Mouse (Mus musculus) heart, embryonic 15.5 days (tissue): Measurements from ENCODE around the gene Smap2. TPM values are rescaled to one million over a fixed set of nuclear protein-coding genes. Genes with fewer than 3 reads are reported as not detected.
A peak's percentile ranks its signal among the peaks of the same experiment; 100 is the strongest.

Experiments
- ATAC-seq: fragments of 200-750 bp; cut with Nextera tagmentation; replicated peaks from 2 replicates; pipeline ENCODE4 v1.8.0; 2017; ENCODE audit warnings: low read depth, moderate TSS enrichment; ENCODE audit not compliant: insufficient number of reproducible peaks, insufficient read depth, low FRiP score
- H3K27ac ChIP-seq: fragments of 300-500 bp; sonication (generic); 2 replicates; pipeline ENCODE4 v1.5.1; 2015; ENCODE audit warnings: mild to moderate bottlenecking, inconsistent platforms
- H3K27me3 ChIP-seq: fragments of 300-500 bp; sonication (generic); 2 replicates; pipeline ENCODE4 v1.6.1; 2015; ENCODE audit warnings: inconsistent platforms
- H3K36me3 ChIP-seq: fragments of 300-500 bp; sonication (generic); 2 replicates; pipeline ENCODE4 v1.6.1; 2015; ENCODE audit warnings: mild to moderate bottlenecking, inconsistent platforms
- H3K4me1 ChIP-seq: fragments of 300-500 bp; sonication (generic); replicated peaks from 2 replicates; pipeline ENCODE4 v1.6.1; 2015; ENCODE audit warnings: inconsistent platforms
- H3K4me2 ChIP-seq: fragments of 300-500 bp; sonication (generic); 2 replicates; pipeline ENCODE4 v1.6.1; 2015; ENCODE audit warnings: inconsistent platforms, mild to moderate bottlenecking, moderate library complexity
- H3K4me3 ChIP-seq: fragments of 300-500 bp; sonication (generic); 2 replicates; pipeline ENCODE4 v1.5.1; 2015; ENCODE audit warnings: mild to moderate bottlenecking, inconsistent platforms
- H3K9ac ChIP-seq: fragments of 300-500 bp; sonication (generic); 2 replicates; pipeline ENCODE4 v1.6.1; 2015; ENCODE audit warnings: mild to moderate bottlenecking, inconsistent platforms
- H3K9me3 ChIP-seq: fragments of 300-500 bp; sonication (generic); replicated peaks from 2 replicates; pipeline ENCODE4 v1.6.1; 2016; ENCODE audit warnings: inconsistent platforms
- WGBS: fragments of 180-500 bp; shearing (Covaris S2); methylation state at CpG from one replicate; pipeline ENCODE4 v1.1.7; 2015; ENCODE audit warnings: mixed read lengths; 5-methylcytosine and 5-hydroxymethylcytosine counted together
- polyA plus RNA-seq: library from polyadenylated mRNA; unstranded; fragments of >200 nt; fragmentation: Nextera tagmentation; extraction: Ambion mirVana; gene quantifications from 2 replicates; pipeline ENCODE4 v1.2.1, GENCODE M21; 2015

The Smap2 gene
- polyA plus RNA-seq, 1 experiment from 2014 or later = 10.0 TPM

- Histone ChIP-seq H3K4me1 (peaks cover 41% of the 10 kb centered on the region), H3K27me3 (no peaks in the 10 kb centered on the region), H3K4me2 (no peak overlapping the region), H3K9me3 (no peaks in the 10 kb centered on the region), H3K9ac (no peak overlapping the region), H3K27ac (no peak overlapping the region), H3K4me3 (no peak overlapping the region), H3K36me3 (no peaks in the 10 kb centered on the region)
- ATAC-seq = no peak
- 79% methylated on average over 3 of the region's 3 CpGs for WGBS
Observed at GRCm38 (mm10) chr4:121018250-121018649, 1.2 kb upstream of the Smap2 start.

- peak; percentile 5; the same call in 1 of the 2 replicates for ATAC-seq
- H3K4me3 ChIP-seq = peak overlapping the region; percentile 99
- H3K4me1 ChIP-seq = peaks cover 37% of the 10 kb centered on the region
- no peaks in the 10 kb centered on the region for H3K9me3 ChIP-seq
- H3K9ac ChIP-seq = peak overlapping the region; percentile 94
- H3K27me3 ChIP-seq = no peaks in the 10 kb centered on the region
- no peaks in the 10 kb centered on the region for H3K36me3 ChIP-seq
- H3K4me2 ChIP-seq = peak overlapping the region; percentile 95
- WGBS = 5% methylated on average over 40 of the region's 40 CpGs
- peak overlapping the region; percentile 78 for H3K27ac ChIP-seq
Observed at GRCm38 (mm10) chr4:121016021-121016898, 787 bp downstream of the Smap2 start.

GRCm38 (mm10) chr4:121015268-121015659, 1.8 kb downstream of the Smap2 start:
- Histone ChIP-seq H3K4me2 (peak overlapping the region; percentile 95), H3K27me3 (no peaks in the 10 kb centered on the region), H3K27ac (no peak overlapping the region), H3K4me3 (no peak overlapping the region; the same call in 1 of the 2 replicates), H3K9me3 (no peaks in the 10 kb centered on the region), H3K9ac (no peak overlapping the region), H3K4me1 (peaks cover 38% of the 10 kb centered on the region), H3K36me3 (no peaks in the 10 kb centered on the region)
- ATAC-seq = no peak
- WGBS = 74% methylated on average over 7 of the region's 7 CpGs

GRCm38 (mm10) chr4:121014594-121015267, 2.3 kb downstream of the Smap2 start:
- Histone ChIP-seq H3K9me3 (no peaks in the 10 kb centered on the region), H3K27me3 (no peaks in the 10 kb centered on the region), H3K27ac (no peak overlapping the region), H3K9ac (no peak overlapping the region), H3K4me2 (peak overlapping the region; percentile 95), H3K4me3 (no peak overlapping the region), H3K36me3 (no peaks in the 10 kb centered on the region), H3K4me1 (peaks cover 38% of the 10 kb centered on the region)
- ATAC-seq = no peak
- 48% methylated on average over 10 of the region's 10 CpGs for WGBS

- 78% methylated on average over 11 of the region's 11 CpGs for WGBS
Observed at GRCm38 (mm10) chr4:121010770-121011549, 6.1 kb downstream of the Smap2 start.

GRCm38 (mm10) chr4:121009151-121009550, 7.9 kb downstream of the Smap2 start:
- Histone ChIP-seq H3K4me1 (peaks cover 25% of the 10 kb centered on the region), H3K36me3 (no peaks in the 10 kb centered on the region)
- 71% methylated on average over 5 of the region's 5 CpGs for WGBS

More at GRCm38 (mm10) chr4:121010770-121011549, 6.1 kb downstream of the Smap2 start:
- Histone ChIP-seq H3K4me3 (no peak overlapping the region), H3K9me3 (no peaks in the 10 kb centered on the region), H3K27ac (no peak overlapping the region), H3K27me3 (no peaks in the 10 kb centered on the region), H3K36me3 (no peaks in the 10 kb centered on the region), H3K9ac (no peak overlapping the region), H3K4me2 (no peak overlapping the region), H3K4me1 (peaks cover 25% of the 10 kb centered on the region)
- ATAC-seq = no peak

GRCm38 (mm10) chr4:121008071-121008745, 8.8 kb downstream of the Smap2 start:
- Histone ChIP-seq H3K9ac (no peak overlapping the region), H3K4me1 (peaks cover 33% of the 10 kb centered on the region), H3K4me2 (no peak overlapping the region), H3K36me3 (no peaks in the 10 kb centered on the region), H3K27ac (no peak overlapping the region), H3K4me3 (no peak overlapping the region), H3K9me3 (no peaks in the 10 kb centered on the region), H3K27me3 (no peaks in the 10 kb centered on the region)
- 68% methylated on average over 3 of the region's 3 CpGs for whole genome bisulfite sequencing
- ATAC-seq = no peak

More at GRCm38 (mm10) chr4:121009151-121009550, 7.9 kb downstream of the Smap2 start:
- no peak overlapping the region for H3K4me2 ChIP-seq
- no peaks in the 10 kb centered on the region for H3K9me3 ChIP-seq
- no peak overlapping the region for H3K27ac ChIP-seq
- ATAC-seq = no peak
- H3K4me3 ChIP-seq = no peak overlapping the region
- no peaks in the 10 kb centered on the region for H3K27me3 ChIP-seq
- no peak overlapping the region for H3K9ac ChIP-seq

- peaks cover 42% of the 10 kb centered on the region for H3K4me1 ChIP-seq
- no peak overlapping the region for H3K4me3 ChIP-seq
- H3K27ac ChIP-seq = no peak overlapping the region
- H3K4me2 ChIP-seq = no peak overlapping the region
- no peaks in the 10 kb centered on the region for H3K9me3 ChIP-seq
- H3K27me3 ChIP-seq = no peaks in the 10 kb centered on the region
- no peak overlapping the region for H3K9ac ChIP-seq
- ATAC-seq = no peak
- no peaks in the 10 kb centered on the region for H3K36me3 ChIP-seq
Observed at GRCm38 (mm10) chr4:121007006-121007405, 10.0 kb downstream of the Smap2 start.

- Histone ChIP-seq H3K27me3 (no peaks in the 10 kb centered on the region), H3K9ac (no peak overlapping the region), H3K4me2 (no peak overlapping the region), H3K4me1 (peaks cover 45% of the 10 kb centered on the region), H3K4me3 (no peak overlapping the region), H3K36me3 (no peaks in the 10 kb centered on the region), H3K9me3 (no peaks in the 10 kb centered on the region), H3K27ac (peak overlapping the region; percentile 22)
- ATAC-seq = peak; percentile 63; the same call in 1 of the 2 replicates
- WGBS = 23% methylated on average over 4 of the region's 4 CpGs
Observed at GRCm38 (mm10) chr4:121004679-121005078, 12.4 kb downstream of the Smap2 start.

GRCm38 (mm10) chr4:121003611-121004091, 13.4 kb downstream of the Smap2 start:
- H3K4me1 ChIP-seq = peaks cover 40% of the 10 kb centered on the region
- ATAC-seq = no peak
- no peak overlapping the region for H3K4me3 ChIP-seq
- WGBS = 27% methylated on average over 3 of the region's 3 CpGs
- H3K9me3 ChIP-seq = no peaks in the 10 kb centered on the region
- peak overlapping the region; percentile 22 for H3K27ac ChIP-seq
- peak overlapping the region; percentile 6 for H3K4me2 ChIP-seq
- H3K36me3 ChIP-seq = no peaks in the 10 kb centered on the region
- H3K9ac ChIP-seq = no peak overlapping the region
- no peaks in the 10 kb centered on the region for H3K27me3 ChIP-seq
